ENCODE assay signal across 23 mouse cellular contexts in the genomic region with DNA sequence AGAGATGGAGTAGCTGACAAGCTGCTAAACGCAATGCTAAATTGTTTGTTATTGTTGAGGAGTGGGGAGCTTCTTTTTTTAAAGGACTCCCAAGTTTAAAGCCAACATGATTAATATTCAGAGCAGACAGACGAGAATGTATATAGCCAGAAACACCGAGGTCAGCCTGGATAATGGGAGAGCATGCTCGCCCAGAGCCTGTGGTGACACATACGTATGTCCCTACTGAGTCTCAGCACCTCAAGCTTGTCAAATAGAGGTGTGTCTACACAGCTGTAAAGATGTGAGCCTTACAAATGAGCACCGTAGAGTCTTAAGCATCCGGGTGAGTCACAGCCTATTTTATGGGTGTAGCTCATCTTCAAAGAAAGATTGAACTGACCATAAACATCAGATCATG.
"Had no signal": no experiment of that assay in that cellular context is flagged by ENCODE, and none has a peak within 500 bp of the region (broad histone marks: within the 10 kb centered on the region; RNA-seq: fewer than 3 reads in every experiment).

No protein-coding gene starts in this region.

- H3K9me3 ChIP-seq: heart, embryonic 13.5 days; heart, embryonic 15.5 days; hindbrain, embryonic 13.5 days; hindbrain, embryonic 15.5 days; limb, embryonic 10.5 days; limb, embryonic 12.5 days had no signal

- H3K27me3 ChIP-seq: heart, embryonic 13.5 days; heart, embryonic 15.5 days; hindbrain, embryonic 15.5 days; limb, embryonic 12.5 days had no signal

- H3K27ac ChIP-seq: heart, adult 2 months; heart, embryonic 13.5 days; heart, embryonic 15.5 days; hindbrain, embryonic 13.5 days; hindbrain, embryonic 15.5 days; hindbrain, postnatal 0 days; layer of hippocampus, adult 2 months; left cerebral cortex, adult 2 months; limb, embryonic 10.5 days; limb, embryonic 12.5 days had no signal

- H3K36me3 ChIP-seq: heart, embryonic 13.5 days; heart, embryonic 15.5 days; hindbrain, embryonic 13.5 days; hindbrain, embryonic 15.5 days; limb, embryonic 10.5 days; limb, embryonic 12.5 days had no signal

- H3K4me3 ChIP-seq: heart, adult 2 months; heart, embryonic 13.5 days; heart, embryonic 15.5 days; hindbrain, embryonic 13.5 days; hindbrain, embryonic 15.5 days; layer of hippocampus, adult 2 months; left cerebral cortex, adult 2 months; limb, embryonic 10.5 days; limb, embryonic 12.5 days had no signal

- ATAC-seq: forebrain, postnatal 0 days; hindbrain, postnatal 0 days had no signal

- H3K9ac ChIP-seq: forebrain, postnatal 0 days; heart, embryonic 13.5 days; heart, embryonic 15.5 days; hindbrain, embryonic 13.5 days; hindbrain, embryonic 15.5 days; limb, embryonic 12.5 days had no signal

- DNase-seq: forebrain, postnatal 0 days; gastrocnemius, postnatal 14 days; gastrocnemius, postnatal 36 days; heart, adult 2 months; heart, postnatal 14 days; heart, postnatal 36 days; kidney, adult 11 months; kidney, adult 2 months; kidney, postnatal 10 days; kidney, postnatal 25 days; kidney, postnatal 4 days; liver had no signal

- H3K4me1 ChIP-seq: heart, embryonic 13.5 days; heart, embryonic 15.5 days; hindbrain, embryonic 15.5 days had no signal

- H3K4me2 ChIP-seq: heart, embryonic 11.5 days; heart, embryonic 13.5 days; heart, embryonic 15.5 days; hindbrain, embryonic 13.5 days; hindbrain, embryonic 15.5 days; limb, embryonic 12.5 days; liver, embryonic 11.5 days had no signal
